Mouse (Mus musculus) C2C12 (cell line): ENCODE data around the gene Erg28.

Experiments used
- CEBPB ChIP-seq: IDR thresholded peaks from one replicate; pipeline ENCODE4 v1.6.1; 2011; ENCODE audit warnings: low read depth, mild to moderate bottlenecking, control low read depth, moderate library complexity
- CTCF ChIP-seq: IDR thresholded peaks from one replicate; pipeline ENCODE4 v1.5.1; 2011; ENCODE audit not compliant: control insufficient read depth, insufficient read depth, insufficient read length
- MAX ChIP-seq: IDR thresholded peaks from one replicate; pipeline ENCODE4 v1.6.1; 2011; ENCODE audit warnings: mild to moderate bottlenecking, control low read depth
- MYOG ChIP-seq: IDR thresholded peaks from one replicate; pipeline ENCODE4 v1.6.1; 2011; ENCODE audit not compliant: control insufficient read depth, insufficient read length; ENCODE audit errors: extremely low read depth
- USF1 ChIP-seq: IDR thresholded peaks from one replicate; pipeline ENCODE4 v1.6.1; 2011; ENCODE audit warnings: low read depth, mild to moderate bottlenecking, control low read depth, moderate library complexity

GRCm38 (mm10) chr12:85813599-85813998 is 10.8 kb downstream of the Erg28 start:
- TF ChIP-seq CTCF (no peak), MAX (no peak), MYOG (no peak), CEBPB (no peak), USF1 (no peak)
